Mouse (Mus musculus) monocyte, adult 2 months (primary cell): ENCODE results near the gene Enpp1.

Source experiments
- DNase-seq, 2 experiments: peaks; one replicate each; pipeline ENCODE4 v3.0.0; 2022; ENCODE audit warnings: low spot score in 2 of 2, low read depth in 1 of 2

Gene Enpp1

DNA sequence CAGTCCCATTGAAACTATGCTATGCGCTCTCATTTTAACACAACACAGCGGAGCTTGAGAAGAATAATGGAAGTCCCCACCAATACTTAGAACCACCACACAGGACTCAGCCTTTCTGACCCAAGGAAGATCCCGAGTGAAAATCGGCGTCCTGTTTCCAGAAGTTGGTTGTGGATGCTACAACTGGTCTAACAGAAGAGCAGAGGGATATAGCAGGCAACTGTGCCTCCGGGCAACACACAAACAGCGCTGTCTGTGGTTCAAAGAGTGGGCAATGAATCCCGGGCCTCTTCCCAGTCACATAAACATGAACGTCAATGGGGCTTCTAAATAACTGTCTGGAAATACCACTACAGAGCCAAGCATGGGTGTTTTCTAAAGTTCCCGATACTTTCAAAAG lies 888 bp downstream of the Enpp1 start:
- DNase-seq: no peak

DNA sequence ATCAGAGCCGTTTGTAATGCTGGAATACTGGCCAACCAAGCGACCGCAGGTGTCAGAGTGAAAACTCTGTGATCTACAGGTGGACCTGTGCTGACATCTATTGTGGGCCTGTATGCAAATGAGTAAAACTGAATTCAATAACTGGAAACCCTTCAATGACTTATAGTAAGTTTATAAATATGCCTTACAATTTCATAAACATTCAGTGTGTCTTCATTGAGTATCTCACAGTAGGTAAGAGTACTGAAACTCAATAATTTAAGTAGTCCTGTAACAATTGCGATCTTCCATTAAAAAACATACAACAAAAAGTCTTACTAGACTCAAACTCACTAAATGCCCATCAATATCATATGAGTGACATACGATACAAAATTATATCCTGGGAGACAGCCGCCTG lies 1.6 kb downstream of the Enpp1 start:
- no peak for DNase-seq

DNA sequence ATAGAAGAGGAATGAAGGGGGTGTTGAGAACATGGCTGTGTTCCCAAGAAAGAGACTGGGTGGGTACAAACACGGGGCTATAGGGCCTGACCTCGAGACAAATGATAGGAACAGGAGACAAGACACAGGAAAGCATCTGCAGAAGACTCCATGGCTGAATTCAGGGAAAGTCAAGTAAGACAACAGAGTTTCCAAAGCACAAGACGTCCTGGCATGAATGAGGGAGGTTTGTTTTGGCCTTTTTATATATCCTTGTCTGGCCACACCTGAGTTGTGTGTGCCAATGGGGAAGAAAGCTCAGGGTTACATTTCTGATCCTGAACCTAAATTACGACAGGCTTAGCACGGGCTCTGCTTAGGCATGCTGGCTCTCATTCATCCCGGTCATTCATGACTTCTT lies 4.2 kb downstream of the Enpp1 start:
- DNase-seq: no peak

DNA sequence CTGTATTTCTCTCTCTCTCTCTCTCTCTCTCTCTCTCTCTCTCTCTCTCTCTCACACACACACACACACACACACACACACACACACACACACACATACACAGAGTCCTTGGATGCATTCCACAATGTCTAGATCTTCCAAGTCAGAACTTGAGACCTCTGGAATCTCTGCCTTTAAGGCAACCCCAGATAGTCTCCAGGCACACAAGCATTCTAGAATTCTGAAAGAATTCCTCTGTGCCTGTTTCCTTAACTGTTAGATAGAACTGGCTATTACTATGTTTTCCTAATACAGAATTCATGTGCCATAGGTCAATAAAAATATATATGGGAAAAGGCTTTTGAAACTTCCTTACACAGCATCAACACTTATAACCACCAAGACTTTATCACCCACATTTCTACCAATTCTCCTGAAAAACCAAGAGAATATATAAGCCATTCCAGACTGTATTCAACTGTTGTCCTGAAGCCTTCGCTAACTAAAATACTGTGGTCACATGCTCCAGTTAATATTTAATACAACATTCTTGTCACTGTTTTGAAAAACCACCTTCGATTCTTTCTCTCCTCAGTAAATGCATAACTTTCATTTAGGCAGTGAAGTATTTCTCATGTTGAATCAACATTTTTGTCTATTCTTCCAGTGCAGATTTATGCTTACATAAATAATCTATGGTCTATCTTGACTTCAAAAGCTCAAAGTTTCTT lies 5.4 kb downstream of the Enpp1 start:
- no peak for DNase-seq

DNA sequence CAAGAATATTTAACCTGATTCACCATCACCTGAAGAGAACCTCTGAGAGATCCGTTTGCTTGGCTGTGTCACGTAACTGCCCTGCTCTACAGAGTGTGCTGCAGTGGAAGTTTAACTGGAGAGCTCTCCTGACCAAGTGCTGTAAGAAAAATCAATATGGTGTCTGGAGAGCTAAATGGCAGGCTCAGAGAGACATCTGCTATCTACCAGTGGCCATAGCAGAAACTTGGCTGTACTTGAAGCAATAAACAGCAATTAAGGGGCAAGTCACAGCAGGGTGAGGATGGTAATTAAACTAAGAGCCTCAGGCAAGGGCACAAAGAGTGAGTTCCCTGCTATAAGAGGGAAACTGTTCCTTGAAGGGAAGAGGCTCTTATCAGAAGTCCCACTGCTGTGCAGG lies 9.3 kb downstream of the Enpp1 start:
- no peak for DNase-seq

- DNase-seq: no peak
Measured at GRCm38 (mm10) chr10:24698131-24698775, 13.7 kb downstream of the Enpp1 start.

DNA sequence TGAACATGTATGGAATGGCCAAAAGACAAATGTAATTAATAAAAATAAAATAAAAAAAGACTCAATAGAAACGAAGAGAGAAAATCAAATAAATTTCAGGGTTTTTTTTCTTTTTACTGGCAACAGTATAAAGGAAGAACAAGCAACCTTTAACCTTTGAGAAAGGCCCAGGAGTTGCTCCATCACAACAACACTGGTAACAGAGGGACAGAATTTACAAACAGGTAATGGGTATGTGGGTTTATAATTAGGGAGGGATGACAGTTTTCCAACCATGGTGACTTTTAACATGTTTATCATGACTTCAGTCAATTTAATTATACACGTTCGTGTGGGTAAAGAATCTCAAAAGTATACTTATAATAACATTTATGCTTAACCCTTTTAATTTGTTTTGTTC lies 15.2 kb downstream of the Enpp1 start:
- DNase-seq: no peak

DNA sequence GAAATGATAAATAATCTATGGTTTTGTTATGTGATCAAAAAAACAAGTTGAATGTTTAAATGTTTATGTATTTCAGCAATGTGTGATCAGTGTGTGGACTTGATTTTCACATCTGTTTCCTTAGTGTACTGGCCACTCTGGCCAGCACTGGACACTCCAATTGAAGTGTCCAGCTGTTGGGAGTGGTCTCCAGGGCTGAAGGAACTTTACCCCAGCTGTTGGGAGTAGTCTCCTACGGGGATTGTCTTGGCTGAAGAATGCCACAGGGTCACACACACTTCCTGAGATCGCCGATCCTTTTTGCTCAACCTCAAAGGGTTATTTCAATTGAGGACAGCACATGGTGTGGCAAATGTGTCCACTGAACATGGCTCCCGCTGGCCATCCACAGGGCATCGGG lies 16.2 kb downstream of the Enpp1 start:
- DNase-seq: no peak

GRCm38 (mm10) chr10:24682518-24683104 lies 29.3 kb downstream of the Enpp1 start:
- no peak for DNase-seq

- DNase-seq: no peak
Measured at GRCm38 (mm10) chr10:24677681-24678080, 34.3 kb downstream of the Enpp1 start.

DNA sequence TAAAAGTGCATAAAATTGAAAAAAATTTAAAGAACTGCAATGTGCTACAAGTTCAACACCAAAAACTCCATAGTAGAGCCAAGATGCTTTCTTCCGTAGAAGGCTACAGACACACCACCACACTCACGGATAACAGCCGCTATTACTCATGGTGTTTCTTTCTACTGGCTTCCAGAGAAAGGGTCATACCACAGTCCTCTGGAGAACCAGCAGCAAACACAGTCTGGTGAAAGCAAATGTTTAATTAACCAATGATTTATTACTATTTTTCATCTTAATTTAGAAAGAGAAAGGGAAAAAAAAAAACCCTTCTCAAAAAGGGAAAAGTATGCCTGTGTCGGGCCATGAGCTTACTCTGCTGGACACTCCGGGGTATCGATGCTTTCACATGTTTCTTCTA lies 37.7 kb downstream of the Enpp1 start:
- no peak for DNase-seq

DNA sequence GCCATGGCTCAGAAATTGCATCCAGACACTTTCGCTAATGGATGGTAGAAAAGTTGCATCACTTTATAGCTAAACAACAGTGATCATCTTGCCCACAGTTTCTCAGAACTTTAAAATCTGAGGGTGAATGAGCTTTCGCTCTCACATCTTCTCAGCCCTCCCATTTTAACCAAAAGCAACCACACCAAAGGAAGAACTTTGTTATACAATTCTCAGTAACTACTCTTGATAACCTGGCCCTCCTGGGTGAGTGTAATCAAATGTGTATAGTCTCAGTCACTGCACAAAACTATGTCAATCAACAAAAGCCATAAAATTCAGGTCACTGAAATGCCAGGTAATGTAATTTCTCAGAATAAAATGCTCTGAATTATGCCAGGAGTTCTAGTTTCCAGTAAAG lies 39.0 kb downstream of the Enpp1 start:
- no peak for DNase-seq

GRCm38 (mm10) chr10:24670548-24670947 lies 41.4 kb downstream of the Enpp1 start:
- DNase-seq: no peak

GRCm38 (mm10) chr10:24650990-24651569 lies 60.9 kb downstream of the Enpp1 start:
- no peak for DNase-seq

- DNase-seq: no peak
Measured at GRCm38 (mm10) chr10:24647996-24648738, 63.8 kb downstream of the Enpp1 start.

GRCm38 (mm10) chr10:24645169-24645568 lies 66.8 kb downstream of the Enpp1 start:
- DNase-seq: no peak

DNA sequence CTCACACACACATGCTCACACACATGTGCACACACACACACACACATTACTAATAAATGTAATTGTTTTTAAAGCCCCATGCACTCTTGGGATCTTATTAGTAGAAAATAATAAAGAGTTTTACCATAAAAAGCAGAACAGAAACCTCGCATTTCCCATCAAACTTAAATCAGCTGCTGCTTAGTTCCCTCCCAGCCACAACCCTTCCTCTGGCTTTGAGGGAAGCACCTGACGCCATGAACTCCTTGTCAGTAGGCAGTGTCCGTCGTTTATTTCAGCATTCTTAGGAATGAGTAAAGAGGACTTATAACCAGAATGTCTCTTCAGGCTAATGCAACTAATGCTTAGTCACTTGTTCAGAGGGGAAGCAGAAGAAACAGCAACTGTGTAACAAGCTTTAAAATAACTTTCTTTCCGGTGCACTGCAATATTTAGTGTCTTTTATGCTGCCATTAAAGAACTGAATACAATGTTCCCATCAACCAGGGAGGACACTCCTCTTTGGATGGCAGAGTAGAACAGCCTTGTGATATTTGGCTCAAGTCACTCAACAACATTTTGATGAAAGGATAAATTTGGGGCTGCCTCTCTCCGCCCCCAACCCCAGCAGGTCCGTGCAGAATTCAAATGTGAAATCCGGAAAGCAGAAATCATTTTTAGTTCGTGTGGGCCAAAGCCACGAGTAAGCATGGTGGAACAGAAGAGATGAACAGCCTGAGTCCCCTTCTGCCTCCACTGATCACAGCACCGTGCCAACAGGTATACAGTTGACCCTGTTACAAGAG lies 69.0 kb downstream of the Enpp1 start:
- DNase-seq: no peak

DNA sequence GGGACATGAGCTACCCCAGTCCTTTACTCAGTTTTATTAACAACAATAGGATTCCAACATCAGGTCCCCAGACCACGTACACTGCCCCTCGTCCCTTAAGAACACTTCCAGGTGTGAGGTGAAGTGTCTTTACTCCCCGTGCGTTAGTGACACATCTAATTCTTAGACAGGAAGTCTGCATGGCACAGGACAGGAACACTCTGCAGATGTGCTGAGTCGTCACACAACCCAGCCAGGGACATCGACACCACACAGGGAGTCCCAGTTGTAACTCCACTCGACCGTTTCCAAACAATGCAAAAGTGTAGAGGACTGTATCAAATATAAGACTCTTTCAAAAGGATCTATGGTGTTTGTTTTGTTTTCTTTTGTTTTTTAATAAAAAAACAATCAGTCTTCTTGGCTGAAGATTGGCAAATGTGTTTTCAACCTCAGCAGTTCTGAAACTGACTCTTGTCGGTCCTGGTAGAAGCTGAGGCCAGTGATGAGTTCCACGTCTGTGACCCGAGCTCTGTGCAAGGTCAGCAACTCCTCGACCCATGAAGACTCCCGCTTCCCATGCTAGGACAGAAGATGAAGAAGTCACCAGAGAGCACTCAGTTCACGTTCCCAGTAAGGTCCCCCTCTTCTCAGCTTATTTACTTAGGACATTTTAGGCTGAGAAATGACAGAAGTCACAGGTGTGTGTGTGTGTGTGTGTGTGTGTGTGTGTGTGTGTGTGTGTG lies 70.4 kb downstream of the Enpp1 start:
- DNase-seq: no peak

DNA sequence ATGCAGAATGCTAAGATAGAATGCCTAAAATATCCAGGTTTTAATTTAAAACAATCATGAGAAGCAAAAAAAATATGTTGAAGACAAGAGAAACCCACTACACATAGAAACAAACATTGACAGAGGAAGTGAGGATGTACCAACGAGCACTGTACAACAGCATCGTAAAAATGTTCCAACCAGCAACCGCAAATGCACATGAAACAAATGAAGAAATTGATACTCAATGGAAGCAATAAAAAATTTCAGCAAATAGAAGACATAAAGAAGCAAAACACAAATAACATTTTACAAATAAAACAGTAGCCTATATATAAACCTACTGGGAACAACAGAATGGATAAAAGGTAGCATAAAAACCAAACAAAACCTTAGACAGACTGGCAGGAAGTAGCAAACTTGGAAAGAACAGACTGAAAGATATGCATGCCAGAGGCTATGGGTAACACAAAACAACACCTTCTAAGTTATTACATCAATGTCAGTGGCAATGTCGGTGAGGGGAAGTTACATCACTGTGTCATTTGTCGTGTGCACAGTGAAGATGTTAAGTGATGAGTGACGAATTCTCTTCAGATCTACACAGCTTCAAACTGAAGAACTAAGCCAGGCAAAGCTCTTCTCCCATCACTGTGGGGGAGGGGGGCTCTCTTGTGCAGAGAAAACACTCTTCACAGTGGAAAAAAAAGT lies 71.6 kb downstream of the Enpp1 start:
- no peak for DNase-seq

GRCm38 (mm10) chr10:24639596-24639995 lies 72.4 kb downstream of the Enpp1 start:
- DNase-seq: no peak
